Mouse (Mus musculus) bone marrow macrophage, adult 2 months (primary cell): ENCODE measurements around the gene Ppp2r2c.

Experiments
- CTCF ChIP-seq: IDR thresholded peaks from 2 replicates; pipeline ENCODE4 v1.5.1; 2012; ENCODE audit warnings: low read depth, mild to moderate bottlenecking, low read length, moderate library complexity
- POLR2A ChIP-seq: IDR thresholded peaks from 2 replicates; pipeline ENCODE4 v1.6.1; 2012; ENCODE audit warnings: mild to moderate bottlenecking, low read depth, low read length, borderline replicate concordance

- TF ChIP-seq CTCF (no peak), POLR2A (no peak)
These were observed 121.9 kb downstream of the Ppp2r2c start for GRCm38 (mm10) chr5:36990196-36990595.
